Mouse (Mus musculus): ENCODE results near the gene Adamts9. TPM values are rescaled to one million over a fixed set of nuclear protein-coding genes. Genes with fewer than 3 reads are reported as not detected.

Gene Adamts9
- polyA plus RNA-seq, 1 experiment from 2014 or later: 5.1 TPM

DNA sequence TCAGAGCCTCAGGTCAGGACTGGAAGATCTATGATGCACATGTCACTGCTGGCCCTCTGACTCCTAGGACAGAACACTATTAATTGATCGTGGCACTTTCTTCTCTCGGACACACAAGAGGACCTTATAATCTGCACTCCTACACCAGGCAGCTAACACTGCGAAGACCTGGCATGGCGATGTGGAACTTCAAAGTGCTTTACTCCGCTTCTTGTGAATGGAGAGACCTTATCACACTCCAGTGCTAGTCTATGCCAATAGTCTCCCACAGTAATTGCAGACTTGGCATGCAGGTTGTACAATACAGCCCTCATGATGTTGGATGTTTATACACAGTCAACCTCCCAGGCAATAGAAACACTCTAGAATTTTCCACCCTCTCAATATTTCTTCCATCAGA, 64.5 kb downstream of the Adamts9 start:
- Histone ChIP-seq H3K27ac (replicated peaks) (no peak overlapping the region), H3K9me3 (no peaks in the 10 kb centered on the region), H3K4me2 (no peak overlapping the region), H3K36me3 (peaks cover 67% of the 10 kb centered on the region), H3K4me3 (no peak overlapping the region), H3K4me1 (peaks cover 40% of the 10 kb centered on the region), H3K27me3 (replicated peaks) (no peaks in the 10 kb centered on the region), H3K9ac (no peak overlapping the region)
- 66% methylated on average over 5 of the region's 5 CpGs for WGBS
- no peak for ATAC-seq (ENCODE audit: extremely low read depth, insufficient number of reproducible peaks, low FRiP score, low TSS enrichment)

DNA sequence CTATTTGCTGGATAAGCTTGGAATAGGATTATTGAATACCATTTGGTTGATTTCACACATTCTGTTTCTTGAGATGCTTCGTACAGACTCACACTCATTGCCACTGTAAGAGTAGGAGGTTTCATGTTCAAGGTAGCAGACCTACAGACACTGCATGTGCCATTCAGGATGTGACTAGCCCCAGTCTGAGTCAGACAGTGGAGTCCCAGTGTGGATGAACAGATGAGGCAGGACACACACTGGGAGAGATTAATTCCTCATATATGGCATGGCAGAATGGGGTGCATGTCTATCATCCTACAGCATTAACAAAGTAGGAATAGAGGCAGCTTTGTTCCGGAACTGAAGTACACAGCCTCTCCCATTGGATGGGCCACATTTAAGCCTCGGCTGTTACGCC, 66.1 kb downstream of the Adamts9 start:
- H3K4me3 ChIP-seq: no peak overlapping the region
- peaks cover 68% of the 10 kb centered on the region for H3K36me3 ChIP-seq
- no peak overlapping the region for H3K4me2 ChIP-seq
- ATAC-seq (ENCODE audit: extremely low read depth, insufficient number of reproducible peaks, low FRiP score, low TSS enrichment): no peak
- H3K4me1 ChIP-seq: peaks cover 26% of the 10 kb centered on the region
- no peak overlapping the region for H3K9ac ChIP-seq
- no peak overlapping the region for H3K27ac ChIP-seq (replicated peaks)
- no peaks in the 10 kb centered on the region for H3K9me3 ChIP-seq
- no peaks in the 10 kb centered on the region for H3K27me3 ChIP-seq (replicated peaks)
- WGBS: 89% methylated on average over 4 of the region's 4 CpGs

DNA sequence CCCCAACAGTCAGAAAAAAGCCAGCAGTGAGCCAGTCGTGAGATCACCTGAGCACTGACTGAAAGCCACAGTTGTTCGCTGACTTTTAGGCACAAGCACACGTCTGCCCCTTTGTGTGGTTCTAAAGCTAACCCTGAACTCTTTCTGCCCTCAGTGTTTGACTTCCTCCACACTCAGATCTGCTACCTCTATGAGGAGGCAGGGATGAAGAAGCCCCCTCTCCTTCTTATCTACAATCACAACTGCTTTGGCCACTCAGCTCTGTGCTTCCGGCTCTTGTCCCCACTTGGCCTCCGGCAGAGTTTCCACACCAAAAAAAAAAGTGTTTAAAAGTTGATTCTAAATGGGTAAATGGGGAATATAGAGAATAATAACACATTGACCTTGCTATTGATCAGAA, 67.2 kb downstream of the Adamts9 start:
- Histone ChIP-seq H3K36me3 (peaks cover 73% of the 10 kb centered on the region), H3K27ac (replicated peaks) (0 out of 2 replicates have a peak overlapping the region, but pooled peaks have one; percentile 5), H3K4me2 (no peak overlapping the region)

DNA sequence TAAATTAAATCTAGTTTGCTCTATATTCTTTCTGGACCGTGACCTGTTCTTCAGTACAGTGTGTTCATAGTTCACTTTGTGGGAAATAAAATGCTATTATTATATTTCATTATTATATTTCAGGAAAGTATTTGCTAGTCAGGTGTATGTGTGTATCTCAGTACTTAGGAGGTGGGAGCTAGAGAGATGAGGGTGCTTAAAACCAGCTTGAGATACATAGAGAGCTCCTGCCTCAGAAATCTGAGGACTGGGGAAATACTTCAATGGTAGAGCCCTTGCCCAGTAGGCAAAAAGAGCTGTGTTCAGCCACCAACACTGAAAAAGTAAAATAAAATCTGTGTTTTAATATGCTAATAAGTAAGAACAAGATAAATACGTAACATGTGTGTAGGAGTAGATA, 68.0 kb downstream of the Adamts9 start:
- Histone ChIP-seq H3K4me3 (no peak overlapping the region), H3K27ac (replicated peaks) (0 out of 2 replicates have a peak overlapping the region, but pooled peaks have one; percentile 5), H3K9ac (no peak overlapping the region), H3K27me3 (replicated peaks) (no peaks in the 10 kb centered on the region), H3K4me1 (peaks cover 21% of the 10 kb centered on the region), H3K9me3 (no peaks in the 10 kb centered on the region), H3K4me2 (no peak overlapping the region), H3K36me3 (peaks cover 68% of the 10 kb centered on the region)
- WGBS: 88% methylated on average over 2 of the region's 2 CpGs
- ATAC-seq (ENCODE audit: extremely low read depth, insufficient number of reproducible peaks, low FRiP score, low TSS enrichment): no peak

More for the DNA sequence above, 67.2 kb downstream of the Adamts9 start:
- Histone ChIP-seq H3K27me3 (replicated peaks) (no peaks in the 10 kb centered on the region), H3K4me1 (peaks cover 19% of the 10 kb centered on the region), H3K9ac (no peak overlapping the region), H3K9me3 (no peaks in the 10 kb centered on the region), H3K4me3 (no peak overlapping the region)
- ATAC-seq (ENCODE audit: extremely low read depth, insufficient number of reproducible peaks, low FRiP score, low TSS enrichment): no peak
- 38% methylated on average over 5 of the region's 5 CpGs for WGBS

DNA sequence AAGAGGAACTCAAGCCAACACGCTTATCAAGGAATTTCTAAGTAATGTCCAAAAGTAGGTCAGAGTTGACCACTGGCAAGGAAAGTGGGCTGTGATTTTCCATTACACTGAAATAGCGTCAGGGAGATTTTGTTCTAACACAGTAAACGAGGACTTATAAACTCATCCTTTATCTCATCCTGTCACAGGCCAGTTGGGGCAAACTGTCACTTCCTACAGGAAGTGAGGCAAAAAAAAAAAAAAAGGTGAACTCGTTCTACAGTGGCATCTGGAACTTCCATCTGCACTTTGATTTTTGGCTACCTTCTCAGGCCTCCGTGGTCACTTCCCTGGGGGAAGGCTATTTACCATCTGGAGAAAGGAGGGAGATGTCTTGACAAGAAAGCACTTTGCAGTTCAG, 68.4 kb downstream of the Adamts9 start:
- Histone ChIP-seq H3K9ac (no peak overlapping the region), H3K36me3 (peaks cover 63% of the 10 kb centered on the region), H3K4me1 (peaks cover 26% of the 10 kb centered on the region), H3K9me3 (no peaks in the 10 kb centered on the region), H3K27me3 (replicated peaks) (no peaks in the 10 kb centered on the region), H3K4me2 (no peak overlapping the region), H3K4me3 (no peak overlapping the region), H3K27ac (replicated peaks) (no peak overlapping the region)
- 24% methylated on average over 5 of the region's 5 CpGs for WGBS
- no peak for ATAC-seq (ENCODE audit: extremely low read depth, insufficient number of reproducible peaks, low FRiP score, low TSS enrichment)

DNA sequence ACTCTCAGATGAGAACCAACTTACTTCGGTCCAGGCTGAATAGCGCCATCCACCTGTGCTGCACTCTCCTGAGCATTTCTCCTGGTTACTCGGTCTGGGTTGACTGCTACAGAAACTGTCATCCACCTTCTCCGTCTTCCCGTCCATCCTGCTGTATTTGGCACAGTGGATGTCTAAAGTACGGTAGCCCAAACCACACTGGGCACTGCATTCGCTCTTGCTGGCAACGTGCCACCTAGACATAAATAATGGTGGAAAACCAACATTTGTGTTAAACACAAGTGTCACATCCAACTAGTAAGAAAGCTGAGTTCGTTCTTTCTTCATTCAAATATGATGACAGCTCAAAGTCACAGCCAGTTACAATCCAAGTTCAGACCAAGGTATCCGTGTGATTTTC, 70.5 kb downstream of the Adamts9 start:
- H3K4me1 ChIP-seq: peaks cover 45% of the 10 kb centered on the region
- H3K4me3 ChIP-seq: no peak overlapping the region
- no peak overlapping the region for H3K9ac ChIP-seq
- WGBS: 83% methylated on average over 10 of the region's 10 CpGs
- H3K4me2 ChIP-seq: no peak overlapping the region
- peaks cover 45% of the 10 kb centered on the region for H3K36me3 ChIP-seq
- no peak for ATAC-seq (ENCODE audit: extremely low read depth, insufficient number of reproducible peaks, low FRiP score, low TSS enrichment)
- H3K27me3 ChIP-seq (replicated peaks): no peaks in the 10 kb centered on the region
- H3K27ac ChIP-seq (replicated peaks): no peak overlapping the region
- no peaks in the 10 kb centered on the region for H3K9me3 ChIP-seq

DNA sequence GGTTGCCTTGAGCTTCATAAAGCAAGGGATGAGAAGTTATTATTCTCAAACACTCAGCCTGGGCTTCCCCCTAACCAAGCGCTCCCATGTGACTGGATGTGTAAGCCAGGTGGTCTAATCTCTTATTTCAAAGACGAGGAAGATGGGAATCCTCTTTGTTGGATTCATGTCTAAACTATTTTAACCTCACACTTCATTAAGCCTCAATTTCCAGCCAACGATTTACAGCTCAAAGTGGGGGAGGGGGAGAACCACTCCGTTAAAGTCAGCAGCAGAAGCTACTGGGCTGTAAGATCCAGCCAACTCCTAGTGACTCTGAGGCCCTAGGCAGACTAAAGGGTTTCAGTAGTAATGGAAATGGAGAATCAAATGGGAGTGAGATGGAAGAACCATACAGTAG, 71.5 kb downstream of the Adamts9 start:
- Histone ChIP-seq H3K36me3 (peaks cover 43% of the 10 kb centered on the region), H3K9me3 (no peaks in the 10 kb centered on the region), H3K27ac (replicated peaks) (no peak overlapping the region), H3K4me3 (no peak overlapping the region), H3K4me1 (peaks cover 50% of the 10 kb centered on the region), H3K9ac (no peak overlapping the region), H3K27me3 (replicated peaks) (no peaks in the 10 kb centered on the region), H3K4me2 (no peak overlapping the region)
- ATAC-seq (ENCODE audit: extremely low read depth, insufficient number of reproducible peaks, low FRiP score, low TSS enrichment): no peak
- WGBS: 59% methylated on average over 4 of the region's 4 CpGs

DNA sequence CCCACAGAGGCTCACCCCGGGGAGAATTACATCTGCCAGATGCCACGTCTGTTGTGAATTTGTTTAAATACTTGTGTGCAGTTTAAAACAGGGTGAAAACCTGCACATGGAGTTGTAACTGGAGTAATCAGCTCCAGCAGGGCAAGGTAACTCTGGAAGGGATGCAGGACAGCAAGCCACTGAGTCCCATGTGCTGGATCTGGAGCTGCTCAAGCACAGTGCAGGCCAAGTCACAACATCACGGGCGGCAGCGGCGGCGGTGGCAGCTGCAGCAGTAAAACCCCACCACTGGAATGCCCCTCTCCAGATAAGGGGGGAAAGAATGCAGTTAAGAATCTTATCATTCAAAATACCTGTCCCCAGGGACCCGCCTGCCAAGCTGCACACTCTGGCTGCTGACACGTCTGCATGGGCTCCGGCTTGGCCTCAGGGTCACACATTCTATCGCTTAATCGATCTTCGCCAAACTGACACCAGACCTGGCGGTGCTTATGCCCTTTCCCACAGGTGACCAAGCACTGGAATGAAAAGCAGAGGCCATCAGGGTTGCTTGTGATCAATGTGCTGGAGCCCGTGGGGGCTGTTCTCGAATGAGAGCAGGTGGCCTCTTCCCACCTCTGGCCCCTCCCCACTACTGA, 73.6 kb downstream of the Adamts9 start:
- Histone ChIP-seq H3K27ac (replicated peaks) (peak overlapping the region; percentile 97), H3K4me3 (peak overlapping the region; percentile 15), H3K9ac (peak overlapping the region; percentile 75), H3K4me1 (peaks cover 33% of the 10 kb centered on the region), H3K9me3 (no peaks in the 10 kb centered on the region), H3K4me2 (peak overlapping the region; percentile 58), H3K27me3 (replicated peaks) (no peaks in the 10 kb centered on the region), H3K36me3 (peaks cover 36% of the 10 kb centered on the region)
- peak; percentile 40; the same call in 1 of the 2 replicates for ATAC-seq (ENCODE audit: extremely low read depth, insufficient number of reproducible peaks, low FRiP score, low TSS enrichment)
- 24% methylated on average over 16 of the region's 16 CpGs for WGBS

DNA sequence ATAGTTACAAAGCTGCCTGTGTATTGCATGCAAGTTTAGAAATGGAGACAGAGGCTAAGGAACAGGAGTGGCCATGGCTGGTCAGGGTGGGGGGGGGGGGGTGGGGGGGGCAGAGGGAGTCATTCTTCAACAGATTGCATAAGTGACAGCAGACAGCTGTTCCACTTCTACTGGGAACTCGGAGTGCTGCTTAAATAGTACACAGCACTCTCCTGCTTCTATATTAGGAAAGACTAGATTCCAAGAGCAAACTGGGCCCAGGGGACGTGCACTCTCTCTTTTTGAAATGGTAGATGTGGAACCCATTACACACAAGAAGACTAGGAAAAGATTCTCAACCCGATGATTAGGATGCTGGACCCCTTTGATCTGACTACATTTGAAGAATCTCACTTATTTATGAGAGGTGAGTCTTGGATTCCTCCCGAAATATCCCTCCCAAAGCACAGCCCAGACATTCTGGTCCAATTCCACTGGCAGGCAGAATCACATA, 74.2 kb downstream of the Adamts9 start, which contains the start of gene Gm15737:
TSS of gene Gm15737 (plus strand) at position 269 of the 493 bp plus-strand sequence.
- Histone ChIP-seq H3K9ac (peak within 1 kb of the TSS; percentile 75), H3K9me3 (no peaks in the 10 kb centered on the region), H3K36me3 (peaks cover 42% of the 10 kb centered on the region), H3K4me3 (peak within 1 kb of the TSS; percentile 15), H3K4me2 (peak within 1 kb of the TSS; percentile 58), H3K27me3 (replicated peaks) (no peaks in the 10 kb centered on the region), H3K27ac (replicated peaks) (peak within 1 kb of the TSS; percentile 97), H3K4me1 (peaks cover 31% of the 10 kb centered on the region)
- peak; percentile 66; the same call in 1 of the 2 replicates for ATAC-seq (ENCODE audit: extremely low read depth, insufficient number of reproducible peaks, low FRiP score, low TSS enrichment)
- 23% methylated on average over 4 of the region's 4 CpGs for WGBS

DNA sequence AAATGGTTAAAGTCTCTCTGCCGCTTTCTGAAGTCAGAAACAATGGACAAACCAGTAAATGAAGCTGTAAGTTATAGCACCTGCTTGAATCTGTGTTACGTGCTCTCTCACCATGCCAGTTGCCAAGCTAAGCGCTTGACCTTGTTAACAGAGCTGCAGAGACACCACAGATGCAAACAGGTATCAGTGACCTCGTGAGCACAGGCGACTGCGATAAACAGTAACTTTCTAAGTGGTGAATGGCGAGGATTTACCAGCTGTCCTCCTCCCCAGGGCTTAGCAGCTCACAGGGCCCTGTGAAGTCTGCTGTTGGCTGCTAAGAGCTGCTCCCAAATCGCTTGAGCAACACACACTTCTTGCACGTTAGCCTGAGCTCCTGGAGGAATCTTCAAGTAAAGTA, 80.7 kb downstream of the Adamts9 start:
- H3K36me3 ChIP-seq: peaks cover 52% of the 10 kb centered on the region
- H3K9ac ChIP-seq: peak overlapping the region; percentile 3; the same call in 1 of the 2 replicates
- H3K4me2 ChIP-seq: no peak overlapping the region
- no peak overlapping the region for H3K4me3 ChIP-seq
- H3K9me3 ChIP-seq: no peaks in the 10 kb centered on the region
- H3K27ac ChIP-seq (replicated peaks): peak overlapping the region; percentile 70
- no peak for ATAC-seq (ENCODE audit: extremely low read depth, insufficient number of reproducible peaks, low FRiP score, low TSS enrichment)
- WGBS: 40% methylated on average over 9 of the region's 9 CpGs
- peaks cover 44% of the 10 kb centered on the region for H3K4me1 ChIP-seq
- H3K27me3 ChIP-seq (replicated peaks): no peaks in the 10 kb centered on the region

DNA sequence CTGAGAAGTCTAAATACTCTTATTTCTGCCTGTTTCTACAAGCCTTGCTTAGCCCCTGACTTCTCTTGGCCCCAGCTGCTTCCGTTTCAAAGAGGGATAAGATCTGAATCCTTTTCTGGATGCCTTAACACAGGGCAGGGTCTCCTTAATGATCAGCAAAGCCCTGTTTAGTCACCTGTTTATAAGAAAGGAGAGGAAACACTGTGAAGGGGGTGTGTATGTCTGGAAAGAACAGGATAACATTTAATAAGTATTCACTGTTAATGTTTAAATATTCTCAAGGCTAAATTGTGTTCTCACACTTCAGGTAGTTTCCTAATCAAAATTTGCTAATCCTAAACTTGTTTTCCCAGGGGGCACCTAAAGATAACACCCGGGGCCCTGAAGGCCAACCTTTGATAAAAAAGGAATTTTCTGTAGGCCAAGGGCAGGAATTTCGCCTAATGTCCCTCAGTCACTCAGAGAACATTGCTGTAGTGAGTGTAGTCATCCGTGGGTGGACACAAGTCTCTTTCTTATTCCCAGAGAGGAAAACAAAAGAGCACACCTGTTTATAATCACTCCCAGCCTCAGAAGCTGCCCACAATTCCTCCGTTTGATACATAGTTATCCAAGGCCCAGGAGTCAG, 82.9 kb downstream of the Adamts9 start:
- Histone ChIP-seq H3K27me3 (replicated peaks) (no peaks in the 10 kb centered on the region), H3K4me2 (no peak overlapping the region), H3K9me3 (no peaks in the 10 kb centered on the region), H3K4me3 (no peak overlapping the region), H3K4me1 (peaks cover 44% of the 10 kb centered on the region), H3K9ac (0 out of 2 replicates have a peak overlapping the region, but pooled peaks have one; percentile 8), H3K36me3 (peaks cover 53% of the 10 kb centered on the region), H3K27ac (replicated peaks) (peak overlapping the region; percentile 34; the same call in 1 of the 2 replicates)
- 22% methylated on average over 5 of the region's 5 CpGs for WGBS
- ATAC-seq (ENCODE audit: extremely low read depth, insufficient number of reproducible peaks, low FRiP score, low TSS enrichment): no peak
